Mouse (Mus musculus): ENCODE results near the gene Gmip.

DNA sequence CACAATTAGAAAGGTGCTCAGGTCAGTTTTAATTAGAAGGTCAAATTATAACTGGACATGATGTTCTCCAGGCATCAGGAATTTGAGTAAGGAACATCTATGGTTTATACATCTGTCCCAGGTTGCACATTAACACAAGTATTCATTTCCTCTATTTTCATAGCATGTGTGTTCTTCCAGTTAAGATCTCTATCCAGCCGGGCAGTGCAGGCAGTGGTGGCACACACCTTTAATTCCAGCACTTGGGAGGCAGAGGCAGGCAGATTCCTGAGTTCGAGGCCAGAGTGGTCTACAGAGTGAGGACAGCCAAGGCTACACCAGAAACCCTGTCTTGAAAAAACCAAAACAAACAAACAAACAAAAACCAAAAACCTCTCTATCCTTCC is 33.3 kb upstream of the Gmip start:
- TF ChIP-seq CTCF (IDR thresholded peaks at IDR 0.05; ENCODE audit: low read depth) (no peak), EP300 (IDR thresholded peaks at IDR 0.05; ENCODE audit: low read depth) (no peak)

All from heart, postnatal 0 days (tissue).